Mouse (Mus musculus) spleen, postnatal 10 days (tissue): ENCODE results near the gene D8Ertd738e.

Experiments
- DNase-seq, 2 experiments: peaks; one replicate each; pipeline ENCODE4 v3.0.0; 2021 to 2022; ENCODE audit warnings: low spot score in 2 of 2

Gene D8Ertd738e

DNA sequence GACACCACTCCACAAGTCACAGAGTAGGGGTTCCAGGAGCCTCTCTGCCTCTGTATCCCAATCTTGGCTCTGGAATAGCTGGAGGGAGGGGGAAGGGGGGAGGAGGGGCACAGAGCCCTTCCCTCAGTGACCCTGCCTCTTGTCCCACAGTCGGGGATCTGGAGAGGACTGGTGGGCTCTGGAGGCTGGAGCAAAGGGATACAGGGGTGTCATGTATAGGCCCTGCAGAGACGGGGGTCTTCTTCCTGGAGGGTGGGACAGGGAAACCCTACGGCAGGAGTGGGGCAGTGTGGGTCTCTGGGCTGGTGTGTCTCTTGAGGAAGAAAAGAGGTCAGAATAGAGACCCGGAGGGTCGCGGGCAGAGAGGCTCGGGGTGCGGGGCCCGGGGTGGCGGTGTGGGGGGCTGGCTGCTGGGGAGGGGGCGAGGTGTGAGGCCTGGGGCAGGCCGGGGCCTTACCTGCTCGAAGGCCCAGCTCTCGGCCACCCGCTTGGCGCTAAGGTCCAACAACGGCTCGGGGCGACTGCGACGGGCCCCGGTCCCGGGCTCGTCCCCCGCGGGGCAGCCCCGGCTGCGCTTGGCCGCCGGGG lies 13.0 kb downstream of the D8Ertd738e start:
- no peak for DNase-seq

DNA sequence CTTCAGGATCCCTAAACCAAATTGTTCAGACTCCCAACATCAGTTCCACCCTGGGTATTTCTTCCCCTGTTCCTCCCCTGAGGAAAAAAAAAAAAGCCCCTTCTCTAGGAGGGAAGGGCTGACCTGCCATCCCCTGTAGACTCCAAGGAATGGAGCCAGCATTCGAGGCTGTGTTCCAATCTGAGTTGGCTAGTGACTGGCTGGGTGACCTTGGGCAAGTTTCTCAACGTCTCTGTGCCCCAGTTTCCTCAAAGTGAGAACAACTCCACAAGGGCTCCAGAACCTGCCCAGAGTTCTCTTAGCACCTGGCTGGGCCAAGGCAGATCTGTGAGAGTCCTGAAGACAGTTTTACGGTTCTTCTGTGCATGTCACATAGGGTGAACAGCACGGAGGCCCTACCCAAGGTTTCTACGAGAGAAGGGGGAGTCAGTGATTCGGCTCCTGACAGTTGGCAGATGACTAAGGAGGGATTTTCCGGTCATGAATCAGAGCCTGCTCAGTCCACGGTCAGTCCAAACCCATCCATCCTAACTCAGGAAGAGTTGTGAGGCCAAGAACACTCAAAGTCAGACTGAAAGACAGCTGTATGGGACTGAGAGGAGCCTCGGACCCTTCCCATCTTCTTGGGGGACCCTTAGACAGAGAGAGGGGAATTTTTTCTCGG lies 13.6 kb downstream of the D8Ertd738e start:
- DNase-seq: peak in 1 of 2 experiments; percentile 20

DNA sequence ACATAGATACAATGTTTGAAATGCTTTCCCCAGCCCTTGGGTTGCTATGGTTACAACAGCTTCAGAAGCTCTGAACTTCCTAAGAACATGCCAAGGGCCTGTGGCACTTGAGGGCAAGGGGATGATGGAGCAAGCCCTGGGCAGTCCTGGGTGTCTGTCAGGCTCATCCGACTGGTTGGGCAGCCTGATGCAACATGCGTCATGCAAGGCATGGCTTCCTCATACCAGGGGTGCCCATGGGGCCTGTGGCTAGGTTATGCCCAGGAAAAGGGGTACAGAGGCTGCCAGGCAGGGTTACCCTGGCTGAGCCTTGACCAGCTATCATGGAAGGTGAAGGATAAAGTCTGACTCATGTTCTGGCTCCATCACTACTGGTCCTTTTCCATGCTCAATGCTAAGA lies 16.5 kb downstream of the D8Ertd738e start:
- no peak for DNase-seq

DNA sequence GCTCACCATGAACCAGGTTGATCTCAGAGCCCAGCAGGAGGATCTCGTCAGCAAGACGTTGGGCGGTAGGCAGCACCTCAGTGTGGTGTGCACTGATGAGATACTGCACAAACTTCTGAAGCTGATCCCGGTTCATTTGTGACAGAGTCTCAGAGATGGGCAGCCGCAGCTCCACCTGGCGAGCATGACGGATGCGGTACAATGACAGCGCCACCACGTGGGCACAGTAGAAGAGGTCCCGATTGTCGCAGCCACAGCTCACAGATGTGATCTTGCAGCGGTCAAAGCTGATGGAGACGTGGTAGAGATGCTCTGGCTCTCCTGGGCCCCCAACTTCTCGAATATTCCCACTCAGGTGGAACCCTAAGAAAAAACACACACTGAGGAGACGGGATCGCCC lies 18.8 kb downstream of the D8Ertd738e start:
- DNase-seq: peak in 1 of 2 experiments; percentile 49

GRCm38 (mm10) chr8:84223322-84224029 lies 26.0 kb downstream of the D8Ertd738e start:
- no peak for DNase-seq

DNA sequence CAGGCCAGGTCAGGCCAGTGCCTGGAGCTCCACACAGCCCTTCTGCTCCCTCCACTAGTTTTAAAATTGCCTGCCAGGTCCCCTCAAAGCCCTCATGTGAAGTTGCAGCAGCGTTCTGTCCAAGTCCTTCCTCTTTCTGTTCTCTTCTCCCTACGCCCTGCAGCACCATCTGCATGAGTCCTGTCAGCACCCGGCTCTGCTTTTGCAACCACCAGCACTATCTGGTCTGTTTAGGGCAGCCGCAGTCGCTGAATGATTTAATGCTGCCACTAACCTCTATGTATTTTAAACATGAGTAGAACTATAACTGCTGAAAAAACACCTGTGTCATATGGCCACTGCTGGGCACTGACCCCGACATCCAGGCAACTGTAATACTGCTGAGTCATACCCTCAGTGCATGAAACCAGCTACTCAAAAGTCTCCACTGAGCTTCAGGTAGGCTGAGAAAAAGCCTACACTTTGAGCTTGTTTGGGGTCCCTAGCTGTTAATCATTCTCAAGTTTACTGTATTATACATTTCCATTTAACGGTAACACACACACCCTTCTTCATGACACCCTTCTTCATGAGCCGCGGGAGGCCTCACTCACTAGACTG lies 26.9 kb downstream of the D8Ertd738e start:
- DNase-seq: peak in 1 of 2 experiments; percentile 31

- peak in 1 of 2 experiments; percentile 20 for DNase-seq
Measured at GRCm38 (mm10) chr8:84220105-84220504, 29.4 kb downstream of the D8Ertd738e start.

DNA sequence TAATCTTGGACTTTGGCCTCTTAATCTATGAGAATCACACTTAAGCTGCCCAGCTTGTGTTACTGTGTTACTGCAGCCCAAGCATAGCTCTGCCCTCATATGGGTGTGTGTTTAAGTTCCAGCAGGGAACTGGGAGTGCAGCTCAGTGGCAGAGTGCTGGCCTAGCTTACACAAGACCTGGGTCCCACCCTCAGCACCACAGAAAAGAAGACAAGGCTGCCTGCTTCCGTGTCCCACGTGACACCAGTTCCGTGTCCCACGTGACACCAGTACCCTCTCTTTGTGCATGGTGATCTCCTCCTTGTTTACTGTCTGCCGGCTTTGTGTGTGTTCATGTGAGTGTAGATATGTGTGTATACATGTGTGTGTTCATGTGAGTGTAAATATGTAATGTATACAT lies 31.4 kb downstream of the D8Ertd738e start:
- no peak for DNase-seq

DNA sequence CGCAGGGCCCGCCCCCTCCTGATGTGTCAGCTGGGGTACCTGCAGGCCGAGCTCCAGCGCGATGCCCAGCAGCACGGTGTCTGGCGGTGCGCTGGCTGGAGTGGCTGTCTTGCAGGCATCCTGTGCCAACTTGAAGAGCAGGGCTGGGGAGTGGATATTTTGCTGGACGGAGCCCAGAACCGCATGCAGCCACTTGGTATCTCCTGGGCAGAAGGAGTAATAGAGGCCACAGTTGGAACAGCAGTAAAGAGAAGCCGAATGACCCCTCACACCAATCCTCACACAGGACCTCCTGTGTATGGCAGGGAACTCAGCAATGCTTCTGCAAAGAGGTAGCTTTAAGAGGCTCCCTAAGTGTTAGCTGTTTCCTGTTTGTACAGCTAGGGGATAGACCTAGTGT lies 32.3 kb downstream of the D8Ertd738e start:
- no peak for DNase-seq

DNA sequence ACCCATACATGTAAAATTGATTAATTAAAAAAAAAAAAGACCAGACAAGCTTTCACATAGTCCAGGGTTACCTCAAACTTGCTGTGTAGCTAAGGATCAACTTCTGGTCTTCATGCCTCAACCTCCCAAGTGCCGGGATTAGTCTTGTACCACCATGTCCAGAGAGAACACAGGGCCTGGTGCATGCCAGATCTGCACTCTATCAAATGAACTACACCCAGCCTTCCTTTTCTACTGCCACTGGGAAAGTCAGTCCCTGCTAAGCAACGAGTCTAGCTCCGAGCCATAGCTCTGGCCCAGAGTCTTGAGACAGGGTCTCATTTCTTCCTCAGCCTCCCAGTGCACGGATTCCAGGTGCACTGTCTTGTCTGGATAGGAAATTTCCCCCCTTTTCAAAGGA lies 36.2 kb downstream of the D8Ertd738e start:
- no peak for DNase-seq

DNA sequence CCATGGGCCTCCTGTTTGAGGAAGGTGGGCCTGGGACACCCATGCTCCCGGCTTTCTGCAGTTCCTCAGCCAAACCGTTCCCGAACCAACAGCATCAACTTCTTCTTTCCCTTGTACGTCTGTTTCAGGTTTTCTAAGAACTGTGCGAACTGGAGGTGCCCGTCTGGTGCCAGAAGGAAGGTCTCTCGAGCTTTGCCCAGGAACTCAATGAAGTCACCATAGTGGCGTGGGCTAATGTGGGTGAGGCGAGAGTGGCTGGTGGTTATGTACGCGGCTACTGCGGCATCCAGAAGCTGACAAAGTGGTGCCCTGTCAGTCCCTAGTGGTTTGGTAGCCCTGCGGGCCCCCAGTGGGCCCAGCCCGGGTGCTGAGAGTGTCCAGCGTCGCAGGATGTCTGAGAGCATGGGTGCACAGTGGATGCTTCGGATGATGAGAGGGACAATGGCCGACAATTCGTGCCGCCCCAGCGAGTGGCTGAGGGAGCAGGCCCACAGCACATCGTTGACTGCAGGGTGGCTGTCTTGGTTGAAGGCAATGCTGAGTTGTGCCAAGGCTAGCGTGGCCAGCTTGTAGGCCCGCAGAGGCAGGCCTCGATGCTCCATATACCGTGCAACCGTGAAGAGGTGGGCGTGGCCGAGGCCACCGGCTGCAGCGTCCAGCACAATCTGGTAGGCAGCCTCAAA lies 37.5 kb downstream of the D8Ertd738e start:
- no peak for DNase-seq

DNA sequence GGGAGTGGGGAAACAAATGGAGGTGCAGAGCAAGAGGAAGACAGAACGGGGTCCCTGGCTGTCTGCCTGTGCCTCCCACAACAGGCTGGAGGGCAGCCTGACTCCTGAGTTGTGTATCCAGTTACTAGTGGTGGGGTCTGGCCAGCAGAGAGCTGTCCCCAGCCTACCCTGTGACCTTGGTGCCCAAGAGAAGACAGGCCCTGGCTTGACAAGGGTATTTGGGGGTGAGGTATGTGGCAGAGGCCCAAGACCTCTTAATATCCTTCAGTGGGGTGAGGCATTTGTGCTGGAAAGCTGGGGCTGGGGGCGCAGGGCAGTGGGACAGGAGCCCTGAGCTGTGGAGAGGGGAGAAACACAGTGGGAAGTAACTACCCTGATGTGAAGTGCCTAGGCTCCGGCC lies 38.3 kb downstream of the D8Ertd738e start:
- no peak for DNase-seq

- peak; percentile 78 to 88 for DNase-seq
Measured at GRCm38 (mm10) chr8:84210167-84210791, 39.2 kb downstream of the D8Ertd738e start.

DNA sequence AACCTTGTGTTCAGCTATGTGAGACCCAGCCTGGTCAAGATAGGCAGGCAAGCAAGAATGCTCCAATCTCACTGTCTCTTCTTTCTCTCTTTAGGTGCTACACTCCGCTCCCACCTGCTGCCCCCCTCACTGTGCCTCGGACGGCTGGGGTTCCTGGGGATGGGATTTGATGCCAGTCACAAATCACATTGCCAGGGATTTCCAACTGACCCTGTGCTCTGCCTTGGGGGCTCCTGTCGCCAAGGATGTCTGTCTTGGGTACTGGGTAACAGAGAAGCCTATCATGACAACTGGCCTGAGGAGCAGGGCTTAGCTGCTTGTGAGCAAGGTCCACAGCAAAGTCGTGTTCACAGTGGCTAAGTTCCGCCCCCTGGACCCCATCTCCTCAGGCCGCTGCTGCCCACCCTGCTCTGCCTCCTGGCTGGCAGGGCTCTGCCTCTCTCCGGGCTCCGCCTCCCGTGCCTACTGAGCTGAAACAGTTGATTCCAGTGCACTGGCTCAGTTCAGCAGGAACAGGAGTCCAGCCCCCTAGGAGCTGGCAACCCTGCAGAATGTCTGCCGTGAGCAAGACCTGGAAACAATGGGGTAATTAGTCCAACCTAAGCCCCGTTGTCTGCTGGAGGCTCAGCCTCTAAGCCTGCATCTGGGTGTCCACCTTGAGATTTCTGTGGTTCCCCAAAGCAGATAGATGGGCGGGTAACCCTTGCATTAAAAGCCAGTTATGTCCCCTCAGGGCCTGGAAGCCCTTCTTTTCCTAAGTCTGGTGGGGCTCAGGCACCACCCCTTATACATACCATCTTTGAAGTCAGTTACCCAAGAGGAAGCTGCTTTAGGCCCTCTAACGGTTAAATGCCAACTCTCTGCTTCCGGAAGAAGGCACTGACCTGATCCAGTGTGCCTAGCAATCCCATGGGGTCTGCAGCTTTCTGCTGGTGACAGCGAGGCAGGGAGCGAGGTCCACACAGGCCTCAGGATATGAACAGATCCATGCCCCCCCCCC lies 40.8 kb downstream of the D8Ertd738e start:
- no peak for DNase-seq

- DNase-seq: peak in 1 of 2 experiments; percentile 55
Measured at GRCm38 (mm10) chr8:84207811-84208210, 41.7 kb downstream of the D8Ertd738e start.

- DNase-seq: no peak
Measured at GRCm38 (mm10) chr8:84206666-84207065, 42.9 kb downstream of the D8Ertd738e start.

GRCm38 (mm10) chr8:84205073-84205472 lies 44.4 kb downstream of the D8Ertd738e start:
- no peak for DNase-seq

GRCm38 (mm10) chr8:84203975-84204772 lies 45.3 kb downstream of the D8Ertd738e start:
- peak in 1 of 2 experiments; percentile 57 for DNase-seq
